Mouse (Mus musculus) urinary bladder, postnatal 14 days (tissue): ENCODE measurements around the gene Vmn1r28.
"Not testable (repeated sequence)": the region's sequence is repeated elsewhere in the genome, so short reads cannot be mapped to it uniquely, and the experiment has no call there.

Experiments used
- DNase-seq: peaks from one replicate; pipeline ENCODE4 v3.0.0; 2021; ENCODE audit warnings: low spot score

Gene Vmn1r28

GRCm38 (mm10) chr6:58261737-58262136 lies at the start of gene Vmn1r28:
TSS of gene Vmn1r28 (plus strand) at chr6:58262037.
- DNase-seq: no peak

- DNase-seq: no peak
Measured at GRCm38 (mm10) chr6:58216119-58216518, 45.7 kb upstream of the Vmn1r28 start.

GRCm38 (mm10) chr6:58218721-58219120 lies 43.1 kb upstream of the Vmn1r28 start, which contains the start of gene Vmn1r27:
TSS of gene Vmn1r27 (minus strand) at chr6:58218821.
- DNase-seq: no peak

GRCm38 (mm10) chr6:58279661-58280060 lies 17.8 kb downstream of the Vmn1r28 start:
- not testable (repeated sequence) for DNase-seq

GRCm38 (mm10) chr6:58292201-58292600 lies 30.4 kb downstream of the Vmn1r28 start:
- DNase-seq: no peak

GRCm38 (mm10) chr6:58298511-58298910 lies 36.7 kb downstream of the Vmn1r28 start:
- not testable (repeated sequence) for DNase-seq

GRCm38 (mm10) chr6:58301249-58301648 lies 39.4 kb downstream of the Vmn1r28 start, which contains the start of gene Vmn1r29:
TSS of gene Vmn1r29 (plus strand) at chr6:58301549.
- no peak for DNase-seq
